Mouse (Mus musculus) stomach, postnatal 0 days (tissue): ENCODE data around the gene Elovl7.

Experiments used
- CTCF ChIP-seq: IDR thresholded peaks from 2 replicates; pipeline ENCODE4 v1.5.1; 2016; ENCODE audit warnings: antibody characterized with exemption, low read depth, mild to moderate bottlenecking, moderate library complexity
- EP300 ChIP-seq: optimal IDR thresholded peaks from 2 replicates; pipeline ENCODE3; 2016; ENCODE audit warnings: antibody characterized with exemption

- TF ChIP-seq CTCF (no peak), EP300 (no peak)
Measured at GRCm38 (mm10) chr13:108326351-108326750, 112.1 kb downstream of the Elovl7 start.
